Mouse (Mus musculus): ENCODE data around the gene Fbxo39. TPM values are rescaled to one million over a fixed set of nuclear protein-coding genes. Genes with fewer than 3 reads are reported as not detected.

The Fbxo39 gene
- polyA plus RNA-seq, 1 experiment from 2014 or later: not detected

Other genes starting within 250 kb of the Fbxo39 start
- 0.41 and 0.58 TPM in 2 replicates for gene Pitpnm3, start 178.7 kb upstream of the Fbxo39 start, polyA plus RNA-seq (2016; fragmentation: Nextera tagmentation; extraction: Ambion mirVana)
- 0.73 and 0.83 TPM in 2 replicates for gene Gm43951, start 107.6 kb upstream of the Fbxo39 start, polyA plus RNA-seq (2016; fragmentation: Nextera tagmentation; extraction: Ambion mirVana)
- gene 4933427D14Rik, start 107.0 kb upstream of the Fbxo39 start, polyA plus RNA-seq (2016; fragmentation: Nextera tagmentation; extraction: Ambion mirVana): 20.8 and 25.7 TPM in 2 replicates
- 139 and 143 TPM in 2 replicates for gene Txndc17, start 106.9 kb upstream of the Fbxo39 start, polyA plus RNA-seq (2016; fragmentation: Nextera tagmentation; extraction: Ambion mirVana)
- gene Med31, start 98.9 kb upstream of the Fbxo39 start, polyA plus RNA-seq (2016; fragmentation: Nextera tagmentation; extraction: Ambion mirVana): 54.8 and 55.8 TPM in 2 replicates
- not detected in 2 replicates for gene Slc13a5, start 47.2 kb upstream of the Fbxo39 start, polyA plus RNA-seq (2016; fragmentation: Nextera tagmentation; extraction: Ambion mirVana)
- gene Xaf1, start 12.8 kb upstream of the Fbxo39 start, polyA plus RNA-seq (2016; fragmentation: Nextera tagmentation; extraction: Ambion mirVana): 1.6 TPM in 2 replicates
- gene Tekt1, start 48.0 kb downstream of the Fbxo39 start, polyA plus RNA-seq (2016; fragmentation: Nextera tagmentation; extraction: Ambion mirVana): 6.3 and 6.7 TPM in 2 replicates
- gene Smtnl2, start 97.3 kb downstream of the Fbxo39 start, polyA plus RNA-seq (2016; fragmentation: Nextera tagmentation; extraction: Ambion mirVana): 5.2 and 5.5 TPM in 2 replicates
- gene Ggt6, start 121.1 kb downstream of the Fbxo39 start, polyA plus RNA-seq (2016; fragmentation: Nextera tagmentation; extraction: Ambion mirVana): not detected in 2 replicates
- gene Mybbp1a, start 126.9 kb downstream of the Fbxo39 start, polyA plus RNA-seq (2016; fragmentation: Nextera tagmentation; extraction: Ambion mirVana): 158 and 160 TPM in 2 replicates
- gene Spns2, start 175.5 kb downstream of the Fbxo39 start, polyA plus RNA-seq (2016; fragmentation: Nextera tagmentation; extraction: Ambion mirVana): 4.9 and 5.4 TPM in 2 replicates
- not detected in 2 replicates for gene Spns3, start 236.1 kb downstream of the Fbxo39 start, polyA plus RNA-seq (2016; fragmentation: Nextera tagmentation; extraction: Ambion mirVana)